Mouse (Mus musculus): ENCODE measurements around the gene Krt34.

GRCm38 (mm10) chr11:100073873-100074272 is 32.5 kb upstream of the Krt34 start:
- TF ChIP-seq POLR2A (IDR thresholded peaks at IDR 0.05; ENCODE audit: insufficient read depth, low read depth, low read length) (no peak), CTCF (IDR thresholded peaks at IDR 0.05) (no peak)
